Mouse (Mus musculus) C2C12 (cell line): ENCODE measurements around the gene Sbf2. TPM values are rescaled to one million over a fixed set of nuclear protein-coding genes. Genes with fewer than 3 reads are reported as not detected.

ENCODE experiments used
- H3K27me3 ChIP-seq: one replicate; pipeline ENCODE4 v1.6.1; 2011; ENCODE audit not compliant: control insufficient read depth, insufficient read depth, insufficient read length
- H3K36me3 ChIP-seq: one replicate; pipeline ENCODE4 v1.6.1; 2011; ENCODE audit not compliant: control insufficient read depth, insufficient read depth
- H3K4me3 ChIP-seq: one replicate; pipeline ENCODE4 v1.5.1; 2011; ENCODE audit warnings: mild to moderate bottlenecking, control low read depth; ENCODE audit not compliant: poor library complexity, insufficient read depth, severe bottlenecking
- H3K79me2 ChIP-seq: one replicate; pipeline ENCODE4 v1.6.1; 2011; ENCODE audit not compliant: control insufficient read depth, insufficient read depth
- H3K79me3 ChIP-seq: one replicate; pipeline ENCODE4 v1.6.1; 2011; ENCODE audit warnings: low read depth, control low read depth
- H3ac ChIP-seq: one replicate; pipeline ENCODE3; 2011; ENCODE audit warnings: low read depth; ENCODE audit not compliant: control insufficient read depth, insufficient read length
- CEBPB ChIP-seq: IDR thresholded peaks from one replicate; pipeline ENCODE4 v1.6.1; 2011; ENCODE audit warnings: low read depth, mild to moderate bottlenecking, control low read depth, moderate library complexity
- CTCF ChIP-seq: IDR thresholded peaks from one replicate; pipeline ENCODE4 v1.5.1; 2011; ENCODE audit not compliant: control insufficient read depth, insufficient read depth, insufficient read length
- FOSL1 ChIP-seq: IDR thresholded peaks from one replicate; pipeline ENCODE4 v1.8.0; 2011; ENCODE audit warnings: mild to moderate bottlenecking, low read length; ENCODE audit not compliant: poor library complexity, insufficient read depth, severe bottlenecking
- MAX ChIP-seq: IDR thresholded peaks from one replicate; pipeline ENCODE4 v1.6.1; 2011; ENCODE audit warnings: mild to moderate bottlenecking, control low read depth
- MYOD1 ChIP-seq: IDR thresholded peaks from one replicate; pipeline ENCODE4 v1.6.1; 2011; ENCODE audit warnings: low read depth; ENCODE audit not compliant: control insufficient read depth, insufficient read length
- MYOG ChIP-seq: IDR thresholded peaks from one replicate; pipeline ENCODE4 v1.6.1; 2011; ENCODE audit not compliant: control insufficient read depth, insufficient read length; ENCODE audit errors: extremely low read depth
- USF1 ChIP-seq: IDR thresholded peaks from one replicate; pipeline ENCODE4 v1.6.1; 2011; ENCODE audit warnings: low read depth, mild to moderate bottlenecking, control low read depth, moderate library complexity
- polyA plus RNA-seq: library from polyadenylated mRNA; unstranded; fragments of >200 nt; fragmentation: generic; extraction: Trizol; gene quantifications from one replicate; pipeline ENCODE4 v1.2.1, GENCODE M21; 2012; ENCODE audit warnings: missing spikeins

Gene Sbf2
- polyA plus RNA-seq, 1 experiment: 7.5 TPM

GRCm38 (mm10) chr7:110627099-110627482 is 12.4 kb upstream of the Sbf2 start:
- H3K79me2 ChIP-seq: no peaks in the 10 kb centered on the region
- H3K4me3 ChIP-seq: no peak overlapping the region
- no peak overlapping the region for H3ac ChIP-seq
- H3K36me3 ChIP-seq: no peaks in the 10 kb centered on the region
- no peaks in the 10 kb centered on the region for H3K79me3 ChIP-seq
- no peak for TF ChIP-seq CEBPB
- TF ChIP-seq MYOD1: no peak
- no peak for TF ChIP-seq FOSL1
- TF ChIP-seq MAX: no peak
- TF ChIP-seq CTCF: no peak
- TF ChIP-seq MYOG: no peak
- TF ChIP-seq USF1: no peak
- no peaks in the 10 kb centered on the region for H3K27me3 ChIP-seq

- H3K4me3 ChIP-seq: no peak overlapping the region
Measured at GRCm38 (mm10) chr7:110626186-110627098, 11.7 kb upstream of the Sbf2 start.

GRCm38 (mm10) chr7:110625489-110625888 is 10.8 kb upstream of the Sbf2 start:
- Histone ChIP-seq H3ac (no peak overlapping the region), H3K27me3 (no peaks in the 10 kb centered on the region), H3K79me2 (no peaks in the 10 kb centered on the region), H3K79me3 (no peaks in the 10 kb centered on the region), H3K36me3 (no peaks in the 10 kb centered on the region), H3K4me3 (no peak overlapping the region)
- TF ChIP-seq CEBPB: no peak
- no peak for TF ChIP-seq MAX
- TF ChIP-seq MYOG: no peak
- no peak for TF ChIP-seq CTCF
- no peak for TF ChIP-seq MYOD1
- TF ChIP-seq USF1: no peak
- TF ChIP-seq FOSL1: no peak

More at GRCm38 (mm10) chr7:110626186-110627098, 11.7 kb upstream of the Sbf2 start:
- H3ac ChIP-seq: no peak overlapping the region
- no peaks in the 10 kb centered on the region for H3K79me3 ChIP-seq
- H3K79me2 ChIP-seq: no peaks in the 10 kb centered on the region
- TF ChIP-seq CTCF: no peak
- TF ChIP-seq MYOD1: no peak
- TF ChIP-seq CEBPB: no peak
- TF ChIP-seq USF1: no peak
- H3K36me3 ChIP-seq: no peaks in the 10 kb centered on the region
- H3K27me3 ChIP-seq: no peaks in the 10 kb centered on the region

- Histone ChIP-seq H3K79me2 (no peaks in the 10 kb centered on the region), H3ac (no peak overlapping the region), H3K36me3 (no peaks in the 10 kb centered on the region), H3K4me3 (no peak overlapping the region), H3K79me3 (no peaks in the 10 kb centered on the region), H3K27me3 (no peaks in the 10 kb centered on the region)
- TF ChIP-seq CTCF (no peak), CEBPB (peak; percentile 25)
Measured at GRCm38 (mm10) chr7:110624961-110625360, 10.2 kb upstream of the Sbf2 start.

GRCm38 (mm10) chr7:110624067-110624466 is 9.3 kb upstream of the Sbf2 start:
- Histone ChIP-seq H3K36me3 (no peaks in the 10 kb centered on the region), H3K79me2 (no peaks in the 10 kb centered on the region), H3K4me3 (no peak overlapping the region), H3K79me3 (no peaks in the 10 kb centered on the region), H3ac (no peak overlapping the region), H3K27me3 (no peaks in the 10 kb centered on the region)
- TF ChIP-seq CEBPB (no peak), MAX (no peak), MYOD1 (no peak), USF1 (no peak), FOSL1 (no peak), MYOG (no peak), CTCF (no peak)

GRCm38 (mm10) chr7:110619086-110619611 is 4.4 kb upstream of the Sbf2 start:
- Histone ChIP-seq H3K27me3 (no peaks in the 10 kb centered on the region), H3ac (no peak overlapping the region), H3K4me3 (no peak overlapping the region), H3K36me3 (no peaks in the 10 kb centered on the region), H3K79me2 (no peaks in the 10 kb centered on the region), H3K79me3 (no peaks in the 10 kb centered on the region)
- TF ChIP-seq CEBPB: no peak
- no peak for TF ChIP-seq MAX
- no peak for TF ChIP-seq FOSL1
- TF ChIP-seq CTCF: no peak
- TF ChIP-seq MYOG: no peak
- no peak for TF ChIP-seq USF1
- TF ChIP-seq MYOD1: peak; percentile 77
